Mouse (Mus musculus) C3H10T1/2 (cell line): ENCODE results near the gene Vps39. TPM values are rescaled to one million over a fixed set of nuclear protein-coding genes. Genes with fewer than 3 reads are reported as not detected.

ENCODE experiments used
- polyA plus RNA-seq, 2 experiments: library from polyadenylated mRNA; unstranded; fragments of >200 nt; fragmentation: generic; extraction: Trizol; gene quantifications; one replicate each; pipeline ENCODE4 v1.2.1; 2012; ENCODE audit warnings: missing spikeins in 2 of 2

The Vps39 gene
- 10 to 100 TPM in 1 of 2 experiments, 1 to 10 TPM in 1; 1.4 to 11.8 TPM for polyA plus RNA-seq

DNA sequence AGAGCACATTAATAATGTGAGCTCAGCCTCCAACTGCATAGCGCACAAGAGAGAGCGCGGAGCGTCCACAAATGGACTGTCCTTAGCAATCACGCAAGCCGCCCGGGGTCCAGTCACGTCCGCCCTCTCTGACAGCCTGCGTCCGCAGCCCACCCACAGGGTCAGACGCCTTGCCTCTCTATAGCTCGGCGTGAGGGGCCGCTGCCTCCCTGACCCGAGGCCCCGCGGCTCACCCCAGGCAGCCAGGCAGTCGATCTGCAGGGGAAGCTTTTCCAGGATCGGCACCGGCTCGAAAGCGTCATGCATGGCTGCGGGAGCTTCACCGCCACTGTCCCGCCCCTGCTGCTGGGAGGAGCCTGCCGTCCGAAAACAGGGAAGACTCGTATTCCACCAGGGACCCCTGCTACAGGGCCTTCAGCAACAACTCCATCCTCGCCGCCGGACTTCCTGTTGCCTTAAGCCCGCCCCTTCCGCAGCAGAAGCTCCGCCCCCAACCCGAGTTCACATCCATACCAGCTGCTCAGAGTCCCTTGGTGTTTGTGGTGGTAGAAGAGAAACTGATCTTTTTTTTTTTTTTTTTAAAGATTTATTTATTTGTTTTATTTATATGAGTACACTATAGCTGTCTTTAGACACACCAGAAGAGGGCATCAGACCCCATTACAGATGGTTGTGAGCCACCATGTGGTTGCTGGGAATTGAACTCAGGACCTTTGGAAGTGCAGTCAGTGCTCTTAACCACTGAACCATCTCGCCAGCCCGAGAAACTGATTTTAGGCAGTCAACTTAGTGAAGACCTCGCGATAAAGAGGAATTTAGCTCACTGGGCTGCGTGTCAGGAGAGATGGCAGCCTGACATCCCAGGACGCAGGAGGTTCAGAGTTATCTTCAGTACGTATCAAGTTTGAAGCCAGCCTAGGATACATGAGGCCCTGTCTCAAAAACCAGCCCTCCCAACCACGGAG is at the start of gene Vps39:
TSS of gene Vps39 (minus strand) at position 456 of the 965 bp plus-strand sequence.

GRCm38 (mm10) chr2:120313976-120314375 is 39.0 kb downstream of the Vps39 start, which contains the start of gene Pla2g4f:
Pla2g4f (minus strand) TSS chr2:120314165.

DNA sequence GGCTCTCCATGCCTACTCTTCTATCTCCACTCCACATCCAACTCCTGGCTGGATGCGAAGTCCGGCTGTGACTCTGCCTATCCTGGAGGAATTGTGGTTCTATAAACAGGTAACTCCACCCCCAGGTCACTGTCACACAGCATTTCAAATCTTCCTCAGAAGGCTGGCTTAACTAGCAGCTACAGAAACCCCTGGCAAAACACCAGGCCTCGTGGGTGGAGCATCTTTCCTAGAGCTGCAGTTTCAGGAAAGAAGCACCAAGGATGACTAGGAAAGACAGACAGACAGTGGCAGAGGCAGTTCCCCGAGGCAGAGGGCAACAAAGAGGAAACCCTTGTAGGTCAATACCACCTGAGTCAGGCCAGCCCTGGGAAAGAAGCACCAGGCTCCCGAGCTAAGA is 63.9 kb downstream of the Vps39 start, which contains the start of gene Pla2g4d:
TSS of gene Pla2g4d (minus strand) at position 203 of the 400 bp plus-strand sequence.

Other genes starting within 250 kb of the Vps39 start
- gene Ehd4, start 198.5 kb downstream of the Vps39 start, polyA plus RNA-seq, result 10 to 100 TPM in 1 of 2 experiments, 1 to 10 TPM in 1; 6.5 to 15.9 TPM
- gene Pla2g4e, start 107.8 kb downstream of the Vps39 start, polyA plus RNA-seq, result not detected
- gene Pla2g4d, start 63.9 kb downstream of the Vps39 start, polyA plus RNA-seq, result not detected
- gene Pla2g4f, start 39.0 kb downstream of the Vps39 start, polyA plus RNA-seq, result under 1 TPM in 1 of 2 experiments, not detected in 1; 0.01 TPM
- gene Ganc, start 50.8 kb upstream of the Vps39 start, polyA plus RNA-seq, result 10 to 100 TPM in 1 of 2 experiments, under 1 TPM in 1; 0.36 to 10.3 TPM
- 1 to 10 TPM in 1 of 2 experiments, under 1 TPM in 1; 0.26 to 8.1 TPM for gene Tmem87a, start 51.0 kb upstream of the Vps39 start, polyA plus RNA-seq
- under 1 TPM in 1 of 2 experiments, not detected in 1; 0.37 TPM for gene Capn3, start 102.9 kb upstream of the Vps39 start, polyA plus RNA-seq
- 10 to 100 TPM in 1 of 2 experiments, 1 to 10 TPM in 1; 2.2 to 19.0 TPM for gene Zfp106, start 210.7 kb upstream of the Vps39 start, polyA plus RNA-seq
- gene Snap23, start 214.5 kb upstream of the Vps39 start, polyA plus RNA-seq, result 1 to 10 TPM in 1 of 2 experiments, under 1 TPM in 1; 0.66 to 8.3 TPM